Mouse (Mus musculus): Measurements from ENCODE around the gene Usp32.

DNA sequence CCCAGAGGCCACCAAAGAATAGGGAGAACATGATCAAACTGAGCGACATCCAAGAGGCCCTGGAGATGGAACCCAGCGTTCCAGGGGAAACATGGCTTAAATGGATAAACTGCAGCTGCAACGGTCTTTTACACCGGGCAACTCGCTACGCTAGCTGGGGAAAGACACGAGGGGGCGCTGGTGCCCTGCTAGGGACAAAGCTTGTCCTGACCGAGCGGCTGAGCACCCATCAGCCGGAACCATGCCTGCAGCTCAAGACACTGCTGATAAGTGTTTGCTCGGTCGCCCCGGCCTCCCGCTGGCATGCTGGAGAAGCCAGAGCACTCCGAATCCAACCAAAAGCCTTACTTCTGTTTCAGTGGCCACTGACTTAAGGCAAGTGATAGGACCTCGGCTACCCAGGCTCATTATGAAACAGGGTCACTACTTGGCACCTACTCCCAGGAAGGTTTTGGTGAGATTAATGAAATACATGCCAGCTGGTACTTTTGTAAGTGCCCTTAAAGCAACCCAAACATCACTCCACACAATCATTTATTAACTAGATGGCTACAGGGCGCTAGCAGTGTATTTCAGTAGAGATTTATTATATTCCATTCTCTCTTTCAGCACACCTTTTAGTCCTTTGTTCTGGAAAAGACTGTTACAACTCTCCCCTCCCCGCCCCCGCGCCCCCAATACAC is 30.2 kb upstream of the Usp32 start, which contains the start of gene 1700125H20Rik:
- TF ChIP-seq CTCF (IDR thresholded peaks at IDR 0.05; ENCODE audit: low read depth) (peak; percentile 90), EP300 (IDR thresholded peaks at IDR 0.05; ENCODE audit: low read depth) (no peak)

All from heart, postnatal 0 days (tissue).